Mouse (Mus musculus) lung, embryonic 14.5 days (tissue): Measurements from ENCODE around the gene Rnf166. TPM values are rescaled to one million over a fixed set of nuclear protein-coding genes. Genes with fewer than 3 reads are reported as not detected.

Experiments used
- ATAC-seq: fragments of 200-750 bp; cut with Nextera tagmentation; 2 replicates; pipeline ENCODE4 v1.8.0; 2017; ENCODE audit warnings: mild to moderate bottlenecking, moderate TSS enrichment, moderate library complexity; ENCODE audit not compliant: insufficient read depth
- DNase-seq: peaks from one replicate; pipeline ENCODE4 v3.0.0-alpha.2; 2015
- H3K27ac ChIP-seq: fragments of 300-500 bp; sonication (generic); 2 replicates; pipeline ENCODE4 v1.5.1; 2014; ENCODE audit warnings: low read depth, mild to moderate bottlenecking, moderate library complexity
- H3K27me3 ChIP-seq: fragments of 300-500 bp; sonication (generic); 2 replicates; pipeline ENCODE4 v1.6.1; 2014; ENCODE audit warnings: low read length, control low read depth; ENCODE audit not compliant: insufficient read depth
- H3K36me3 ChIP-seq: fragments of 300-500 bp; sonication (generic); 2 replicates; pipeline ENCODE4 v1.6.1; 2014; ENCODE audit warnings: control low read depth; ENCODE audit not compliant: insufficient read depth
- H3K4me1 ChIP-seq: fragments of 300-500 bp; sonication (generic); 2 replicates; pipeline ENCODE4 v1.6.1; 2014; ENCODE audit warnings: antibody characterized with exemption, control low read depth; ENCODE audit not compliant: insufficient read depth
- H3K4me2 ChIP-seq: fragments of 300-500 bp; sonication (generic); 2 replicates; pipeline ENCODE4 v1.6.1; 2014; ENCODE audit warnings: mild to moderate bottlenecking
- H3K4me3 ChIP-seq: fragments of 300-500 bp; sonication (generic); 2 replicates; pipeline ENCODE4 v1.5.1; 2014; ENCODE audit warnings: low read depth, low read length
- H3K9ac ChIP-seq: fragments of 300-500 bp; sonication (generic); 2 replicates; pipeline ENCODE4 v1.6.1; 2014
- H3K9me3 ChIP-seq: fragments of 300-500 bp; sonication (generic); 2 replicates; pipeline ENCODE4 v1.6.1; 2016; ENCODE audit warnings: low read depth, low read length, control low read depth
- CTCF ChIP-seq: IDR thresholded peaks from 2 replicates; pipeline ENCODE4 v1.5.1; 2016; ENCODE audit warnings: antibody characterized with exemption, low read depth
- WGBS: fragments of 180-500 bp; shearing (Covaris S2); extraction: QIAGEN DNeasy Blood & Tissue Kit; methylation state at CpG from one replicate; pipeline ENCODE4 v1.1.7; 2014; 5-methylcytosine and 5-hydroxymethylcytosine counted together
- polyA plus RNA-seq: library from polyadenylated mRNA; unstranded; fragments of >200 nt; fragmentation: Nextera tagmentation; extraction: Ambion mirVana; gene quantifications from 2 replicates; pipeline ENCODE4 v1.2.1, GENCODE M21; 2014

Gene Rnf166
- 34.7 and 37.2 TPM in 2 replicates for polyA plus RNA-seq

DNA sequence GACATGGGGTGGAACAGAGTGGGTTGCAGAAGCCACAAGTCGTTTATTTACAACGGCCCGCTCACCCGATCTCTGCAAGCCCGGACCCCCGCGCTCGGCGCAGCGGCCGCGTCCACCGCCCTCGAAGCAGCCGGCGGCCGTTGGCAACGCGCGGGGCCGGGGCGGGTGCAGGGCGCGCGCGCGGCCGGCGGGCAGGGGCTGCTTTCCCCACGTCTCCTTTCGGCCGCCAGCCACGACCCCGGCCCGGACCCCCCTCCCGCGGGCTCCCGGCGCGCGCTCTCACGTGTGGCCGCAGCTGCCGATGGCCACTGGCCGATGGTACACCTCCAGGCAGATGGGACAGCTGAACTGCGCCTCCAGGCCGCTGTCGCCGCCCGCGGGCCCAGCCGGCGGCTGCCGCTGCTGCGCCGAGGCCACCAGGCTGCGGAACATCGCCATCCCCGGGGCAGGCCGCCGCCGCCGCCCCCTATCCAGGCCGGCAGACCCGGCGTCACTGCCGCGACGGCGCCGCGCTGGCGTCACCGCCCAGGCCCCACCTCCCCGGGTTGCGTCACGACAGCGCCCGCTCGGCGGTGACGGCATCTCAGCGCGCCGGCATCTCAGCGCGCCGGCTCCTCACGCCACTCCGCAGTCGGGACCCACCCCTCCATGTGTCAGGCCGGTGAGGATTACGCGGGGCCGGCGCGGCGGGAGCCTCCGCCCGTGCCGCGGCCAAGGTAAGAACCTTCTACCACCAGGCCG is at the start of gene Rnf166, which contains the start of gene Ctu2:
Rnf166 (minus strand) TSS at position 485 of the 741 bp plus-strand sequence.
Ctu2 (plus strand) TSS at position 564 of the 741 bp plus-strand sequence.
- no peaks in the 10 kb centered on the region for H3K27me3 ChIP-seq
- H3K4me2 ChIP-seq: peak within 1 kb of the TSS; percentile 93
- H3K4me3 ChIP-seq: peak within 1 kb of the TSS; percentile 100
- DNase-seq (peak; percentile 95), ATAC-seq (peak; percentile 89)
- no peak for TF ChIP-seq CTCF
- WGBS: under 1% methylated on average over 95 of the region's 103 CpGs
- H3K9ac ChIP-seq: peak within 1 kb of the TSS; percentile 84
- H3K9me3 ChIP-seq: no peaks in the 10 kb centered on the region
- peak within 1 kb of the TSS; percentile 63; the same call in 1 of the 2 replicates for H3K27ac ChIP-seq
- H3K36me3 ChIP-seq: peaks cover 41% of the 10 kb centered on the region
- H3K4me1 ChIP-seq: no peaks in the 10 kb centered on the region

DNA sequence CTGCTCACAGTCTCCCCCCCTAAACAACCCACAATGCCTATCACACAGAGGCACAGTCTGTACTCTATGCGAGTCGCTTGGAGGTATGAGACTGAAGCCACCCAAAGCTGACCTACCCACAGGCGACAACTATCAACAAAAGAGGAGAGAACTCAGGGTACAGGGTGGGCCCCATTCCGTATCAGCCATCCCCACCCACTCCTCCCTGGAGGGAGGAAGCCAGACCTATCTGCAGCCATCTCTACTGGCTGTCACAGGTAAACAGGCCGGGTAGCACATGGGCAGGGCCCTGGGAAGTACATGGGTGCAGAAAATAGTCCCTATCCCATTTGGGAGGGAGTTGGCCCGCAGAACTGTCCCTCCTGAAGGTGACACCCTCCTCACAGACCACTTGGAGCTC is 49.1 kb upstream of the Rnf166 start:
- no peaks in the 10 kb centered on the region for H3K27me3 ChIP-seq
- peaks cover 44% of the 10 kb centered on the region for H3K4me1 ChIP-seq
- H3K9me3 ChIP-seq: no peaks in the 10 kb centered on the region
- no peak overlapping the region for H3K4me2 ChIP-seq
- H3K36me3 ChIP-seq: 0 out of 2 replicates have a peak, but pooled peaks cover 4% of the 10 kb centered on the region
- no peak for DNase-seq
- H3K9ac ChIP-seq: 0 out of 2 replicates have a peak overlapping the region, but pooled peaks have one; percentile 23
- whole genome bisulfite sequencing: 71% methylated on average over 6 of the region's 6 CpGs
- H3K27ac ChIP-seq: peak overlapping the region; percentile 68; the same call in 1 of the 2 replicates
- TF ChIP-seq CTCF: no peak
- no peak for ATAC-seq
- no peak overlapping the region for H3K4me3 ChIP-seq

DNA sequence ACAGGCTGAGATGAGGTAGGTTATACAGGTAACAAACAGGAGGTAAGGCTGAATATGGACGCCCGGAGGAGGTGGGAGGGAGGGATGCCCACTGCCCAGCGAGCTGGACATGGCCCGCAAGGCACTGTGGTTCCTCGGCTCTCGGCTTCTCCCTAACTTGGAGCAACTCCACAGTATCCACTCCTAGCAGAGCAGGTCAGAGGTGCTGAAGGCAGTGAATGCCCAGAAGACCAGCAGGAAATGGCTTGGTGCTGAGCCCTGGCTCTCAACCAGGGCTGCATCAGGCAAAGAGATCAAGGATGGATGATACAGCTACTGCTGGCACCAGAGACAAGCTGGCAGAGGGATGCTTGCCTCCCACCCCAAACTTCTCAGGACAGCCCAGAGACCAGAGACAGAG is 48.6 kb upstream of the Rnf166 start:
- Histone ChIP-seq H3K27ac (peak overlapping the region; percentile 68; the same call in 1 of the 2 replicates), H3K4me1 (peaks cover 44% of the 10 kb centered on the region), H3K36me3 (0 out of 2 replicates have a peak, but pooled peaks cover 4% of the 10 kb centered on the region), H3K9ac (no peak overlapping the region), H3K27me3 (no peaks in the 10 kb centered on the region), H3K9me3 (no peaks in the 10 kb centered on the region), H3K4me2 (peak overlapping the region; percentile 44; the same call in 1 of the 2 replicates), H3K4me3 (no peak overlapping the region)
- no peak for TF ChIP-seq CTCF
- DNase-seq (no peak), ATAC-seq (no peak)
- 71% methylated on average over 6 of the region's 6 CpGs for WGBS

DNA sequence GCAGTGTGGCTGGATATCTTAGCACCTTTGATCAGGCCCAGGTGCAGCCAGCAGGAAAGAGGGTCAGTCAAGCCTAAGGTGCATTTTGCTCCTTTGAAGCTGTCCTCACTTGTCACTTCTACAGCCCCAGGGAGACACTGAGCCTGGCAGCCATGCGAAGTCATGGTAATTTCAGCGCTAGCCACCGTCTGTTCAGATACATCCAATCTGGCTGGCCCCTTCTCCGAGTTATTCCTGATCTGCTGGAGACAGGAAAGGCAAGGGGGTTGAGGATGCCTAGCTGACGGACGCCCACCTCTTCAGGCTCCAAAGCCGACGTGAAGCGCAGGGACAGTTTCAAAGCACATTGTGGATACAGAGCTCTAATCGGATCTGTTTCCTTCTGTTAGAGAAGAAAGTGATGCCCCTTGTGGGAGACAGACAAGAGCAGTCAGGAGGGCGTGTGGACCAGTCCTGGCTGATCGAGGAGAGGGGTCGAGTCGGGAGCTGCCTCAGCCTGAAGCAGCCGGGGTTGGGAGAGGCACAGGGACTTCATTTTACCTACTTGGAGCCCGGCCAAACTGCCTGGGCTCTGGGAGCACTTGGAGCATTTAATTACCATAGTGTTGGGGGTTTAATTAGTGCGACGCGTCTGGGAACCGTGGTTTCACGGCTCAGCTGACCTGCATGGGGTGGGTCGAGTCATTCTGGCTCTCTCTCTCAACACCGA is 47.9 kb upstream of the Rnf166 start:
- Histone ChIP-seq H3K9me3 (no peaks in the 10 kb centered on the region), H3K9ac (no peak overlapping the region; the same call in 1 of the 2 replicates), H3K27me3 (no peaks in the 10 kb centered on the region), H3K27ac (peak overlapping the region; percentile 68), H3K36me3 (0 out of 2 replicates have a peak, but pooled peaks cover 4% of the 10 kb centered on the region), H3K4me2 (peak overlapping the region; percentile 44), H3K4me1 (peaks cover 44% of the 10 kb centered on the region), H3K4me3 (no peak overlapping the region)
- TF ChIP-seq CTCF: no peak
- ATAC-seq (no peak), DNase-seq (peak; percentile 43)
- WGBS: 24% methylated on average over 23 of the region's 23 CpGs

DNA sequence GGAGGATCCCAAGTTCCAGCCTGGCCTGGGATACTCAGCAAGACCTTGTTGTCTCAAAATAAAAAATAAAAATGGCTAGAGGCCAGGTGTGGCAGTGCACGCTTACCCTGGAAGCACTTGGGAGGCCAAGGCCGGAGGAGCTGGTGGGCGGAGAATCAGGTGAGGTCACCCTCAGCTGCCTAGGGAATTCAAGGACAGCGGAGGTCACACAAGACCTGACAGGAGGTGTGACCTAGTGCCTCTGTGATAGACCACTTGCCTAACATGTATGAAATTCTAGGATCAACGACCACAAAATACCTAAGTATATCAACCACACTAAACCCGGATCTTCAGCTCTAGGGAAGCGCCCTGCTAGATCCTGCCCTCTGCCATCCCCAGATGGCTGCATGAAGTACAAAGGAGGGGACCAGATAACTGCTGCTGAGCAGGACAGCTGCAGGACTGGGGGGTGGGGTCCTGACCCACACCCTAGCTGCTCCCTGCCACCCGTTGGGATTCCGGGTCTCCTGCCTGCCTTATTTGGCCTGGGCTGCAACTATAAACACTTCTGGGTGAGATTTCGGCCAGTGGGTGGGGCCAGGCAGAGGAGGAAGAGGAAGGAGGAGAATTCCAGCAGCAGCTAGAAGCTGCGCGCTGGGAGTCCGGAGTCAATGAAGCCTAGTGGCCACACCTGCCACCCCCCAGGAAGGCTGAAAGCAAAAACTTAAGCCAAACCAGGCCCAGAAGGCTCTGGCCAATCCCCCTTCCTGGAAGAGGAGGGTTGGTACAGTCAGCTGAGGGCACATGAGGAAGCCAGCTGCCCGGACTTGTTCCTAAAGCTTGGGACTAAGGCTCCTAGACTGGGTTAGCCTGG is 47.2 kb upstream of the Rnf166 start:
- H3K4me2 ChIP-seq: peak overlapping the region; percentile 44
- H3K36me3 ChIP-seq: 0 out of 2 replicates have a peak, but pooled peaks cover 4% of the 10 kb centered on the region
- peak overlapping the region; percentile 68; the same call in 1 of the 2 replicates for H3K27ac ChIP-seq
- DNase-seq: peak; percentile 70
- no peak for TF ChIP-seq CTCF
- 0 out of 2 replicates have a peak overlapping the region, but pooled peaks have one; percentile 15 for H3K9ac ChIP-seq
- peak; percentile 13; the same call in 1 of the 2 replicates for ATAC-seq
- H3K9me3 ChIP-seq: no peaks in the 10 kb centered on the region
- H3K4me3 ChIP-seq: no peak overlapping the region
- WGBS: 46% methylated on average over 14 of the region's 14 CpGs
- no peaks in the 10 kb centered on the region for H3K27me3 ChIP-seq
- peaks cover 50% of the 10 kb centered on the region for H3K4me1 ChIP-seq

DNA sequence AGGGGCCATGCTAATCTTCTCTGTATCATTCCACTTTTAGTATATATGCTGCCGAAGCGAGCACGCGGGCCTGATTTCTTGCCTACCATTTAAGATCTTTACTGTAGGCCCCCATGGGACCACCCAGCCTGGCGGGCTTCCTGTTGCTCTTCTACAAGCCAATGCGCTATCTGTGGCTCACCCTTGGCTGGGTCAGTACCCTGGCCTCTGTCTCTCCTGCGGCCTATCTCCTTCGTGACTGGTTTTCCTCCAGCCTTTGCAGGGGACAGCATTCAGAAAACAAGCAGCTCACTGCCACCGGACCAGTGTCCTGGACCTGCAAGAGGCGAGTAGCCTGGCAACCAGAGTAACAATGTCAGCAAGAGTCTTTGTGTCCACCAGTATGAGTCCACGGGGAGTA is 44.7 kb upstream of the Rnf166 start:
- peaks cover 44% of the 10 kb centered on the region for H3K4me1 ChIP-seq
- TF ChIP-seq CTCF: no peak
- no peak overlapping the region for H3K4me3 ChIP-seq
- DNase-seq: peak; percentile 23
- no peaks in the 10 kb centered on the region for H3K27me3 ChIP-seq
- H3K36me3 ChIP-seq: no peaks in the 10 kb centered on the region
- H3K27ac ChIP-seq: peak overlapping the region; percentile 70; the same call in 1 of the 2 replicates
- peak overlapping the region; percentile 18; the same call in 1 of the 2 replicates for H3K4me2 ChIP-seq
- H3K9me3 ChIP-seq: no peaks in the 10 kb centered on the region
- WGBS: 74% methylated on average over 11 of the region's 11 CpGs
- H3K9ac ChIP-seq: no peak overlapping the region
- no peak for ATAC-seq
